Mouse (Mus musculus) limb, embryonic 12.5 days (tissue): ENCODE data around the gene Slc7a6. TPM values are rescaled to one million over a fixed set of nuclear protein-coding genes. Genes with fewer than 3 reads are reported as not detected.

Experiments used
- ATAC-seq: fragments of 200-750 bp; cut with Nextera tagmentation; 2 replicates; pipeline ENCODE4 v1.8.0; 2017; ENCODE audit warnings: low read depth, moderate TSS enrichment; ENCODE audit not compliant: insufficient number of reproducible peaks, insufficient read depth, low FRiP score, low TSS enrichment
- H3K27ac ChIP-seq: fragments of 300-500 bp; sonication (generic); 2 replicates; pipeline ENCODE4 v1.5.1; 2016; ENCODE audit warnings: mild to moderate bottlenecking, moderate library complexity
- H3K27me3 ChIP-seq: fragments of 300-500 bp; sonication (generic); 2 replicates; pipeline ENCODE4 v1.6.1; 2016; ENCODE audit warnings: mild to moderate bottlenecking, moderate library complexity
- H3K36me3 ChIP-seq: fragments of 300-500 bp; sonication (generic); 2 replicates; pipeline ENCODE4 v1.6.1; 2016; ENCODE audit warnings: mild to moderate bottlenecking, moderate library complexity
- H3K4me1 ChIP-seq: fragments of 300-500 bp; sonication (generic); replicated peaks from 2 replicates; pipeline ENCODE4 v1.6.1; 2016
- H3K4me2 ChIP-seq: fragments of 300-500 bp; sonication (generic); 2 replicates; pipeline ENCODE4 v1.6.1; 2016; ENCODE audit warnings: mild to moderate bottlenecking, moderate library complexity
- H3K4me3 ChIP-seq: fragments of 300-500 bp; sonication (generic); replicated peaks from 2 replicates; pipeline ENCODE4 v1.5.1; 2016; ENCODE audit warnings: mild to moderate bottlenecking
- H3K9ac ChIP-seq: fragments of 300-500 bp; sonication (generic); replicated peaks from 2 replicates; pipeline ENCODE4 v1.6.1; 2016; ENCODE audit warnings: mild to moderate bottlenecking, moderate library complexity
- H3K9me3 ChIP-seq: fragments of 300-500 bp; sonication (generic); 2 replicates; pipeline ENCODE4 v1.6.1; 2016; ENCODE audit warnings: mild to moderate bottlenecking, moderate library complexity
- WGBS: fragments of 180-500 bp; shearing (Covaris S2); methylation state at CpG from one replicate; pipeline ENCODE4 v1.1.7; 2016; 5-methylcytosine and 5-hydroxymethylcytosine counted together
- polyA plus RNA-seq: library from polyadenylated mRNA; unstranded; fragments of >200 nt; fragmentation: Nextera tagmentation; extraction: Ambion mirVana; gene quantifications from 2 replicates; pipeline ENCODE4 v1.2.1, GENCODE M21; 2016

Gene Slc7a6
- 64.5 and 70.8 TPM in 2 replicates for polyA plus RNA-seq

GRCm38 (mm10) chr8:106168356-106169016 is at the start of gene Slc7a6:
TSS of gene Slc7a6 (plus strand) at chr8:106168857.
- peak within 1 kb of the TSS; percentile 85 for H3K9ac ChIP-seq
- H3K4me3 ChIP-seq, result peak within 1 kb of the TSS; percentile 86
- H3K27ac ChIP-seq, result peak within 1 kb of the TSS; percentile 90
- H3K4me2 ChIP-seq, result peak within 1 kb of the TSS; percentile 91
- ATAC-seq, result peak; percentile 71
- H3K27me3 ChIP-seq, result no peaks in the 10 kb centered on the region
- WGBS, result under 1% methylated on average over 59 of the region's 59 CpGs
- peaks cover 16% of the 10 kb centered on the region for H3K36me3 ChIP-seq
- no peaks in the 10 kb centered on the region for H3K9me3 ChIP-seq
- H3K4me1 ChIP-seq, result peaks cover 13% of the 10 kb centered on the region

GRCm38 (mm10) chr8:106123443-106123842 is 45.2 kb upstream of the Slc7a6 start:
- Histone ChIP-seq H3K36me3 (peaks cover 60% of the 10 kb centered on the region), H3K9me3 (no peaks in the 10 kb centered on the region), H3K4me3 (no peak overlapping the region), H3K4me1 (no peaks in the 10 kb centered on the region), H3K9ac (no peak overlapping the region), H3K27me3 (no peaks in the 10 kb centered on the region), H3K4me2 (no peak overlapping the region), H3K27ac (no peak overlapping the region)
- no peak for ATAC-seq
- 92% methylated on average over 3 of the region's 3 CpGs for WGBS

GRCm38 (mm10) chr8:106126055-106126454 is 42.6 kb upstream of the Slc7a6 start:
- 100% methylated on average over 1 of the region's 1 CpGs for WGBS
- ATAC-seq, result no peak

GRCm38 (mm10) chr8:106127054-106127453 is 41.6 kb upstream of the Slc7a6 start:
- Histone ChIP-seq H3K36me3 (peaks cover 73% of the 10 kb centered on the region), H3K4me2 (no peak overlapping the region), H3K27ac (no peak overlapping the region), H3K4me3 (no peak overlapping the region), H3K4me1 (no peaks in the 10 kb centered on the region), H3K9ac (no peak overlapping the region), H3K9me3 (no peaks in the 10 kb centered on the region), H3K27me3 (peaks cover 3% of the 10 kb centered on the region)
- 74% methylated on average over 3 of the region's 3 CpGs for WGBS
- ATAC-seq, result no peak

More at GRCm38 (mm10) chr8:106126055-106126454, 42.6 kb upstream of the Slc7a6 start:
- H3K4me1 ChIP-seq, result no peaks in the 10 kb centered on the region
- H3K36me3 ChIP-seq, result peaks cover 68% of the 10 kb centered on the region
- no peak overlapping the region for H3K4me2 ChIP-seq
- H3K9ac ChIP-seq, result no peak overlapping the region
- no peaks in the 10 kb centered on the region for H3K9me3 ChIP-seq
- H3K4me3 ChIP-seq, result no peak overlapping the region
- no peak overlapping the region for H3K27ac ChIP-seq
- no peaks in the 10 kb centered on the region for H3K27me3 ChIP-seq

- peaks cover 82% of the 10 kb centered on the region for H3K36me3 ChIP-seq
- H3K9me3 ChIP-seq, result no peaks in the 10 kb centered on the region
- WGBS, result 87% methylated on average over 10 of the region's 10 CpGs
- H3K4me3 ChIP-seq, result no peak overlapping the region
- H3K9ac ChIP-seq, result no peak overlapping the region
- no peak overlapping the region for H3K27ac ChIP-seq
- no peak for ATAC-seq
- no peaks in the 10 kb centered on the region for H3K4me1 ChIP-seq
- no peak overlapping the region for H3K4me2 ChIP-seq
- peaks cover 12% of the 10 kb centered on the region for H3K27me3 ChIP-seq
Measured at GRCm38 (mm10) chr8:106127882-106128410, 40.7 kb upstream of the Slc7a6 start.

GRCm38 (mm10) chr8:106129232-106129930 is 39.3 kb upstream of the Slc7a6 start:
- Histone ChIP-seq H3K4me3 (no peak overlapping the region), H3K4me2 (no peak overlapping the region), H3K27me3 (peaks cover 26% of the 10 kb centered on the region), H3K4me1 (peaks cover under 1% of the 10 kb centered on the region; the same call in 1 of the 2 replicates), H3K9me3 (no peaks in the 10 kb centered on the region), H3K27ac (no peak overlapping the region), H3K9ac (no peak overlapping the region), H3K36me3 (peaks cover 80% of the 10 kb centered on the region)
- no peak for ATAC-seq

GRCm38 (mm10) chr8:106129997-106130396 is 38.7 kb upstream of the Slc7a6 start:
- no peak for ATAC-seq
- H3K27ac ChIP-seq, result no peak overlapping the region
- peaks cover 76% of the 10 kb centered on the region for H3K36me3 ChIP-seq
- no peak overlapping the region for H3K9ac ChIP-seq
- H3K4me3 ChIP-seq, result no peak overlapping the region
- H3K27me3 ChIP-seq, result peaks cover 32% of the 10 kb centered on the region
- H3K9me3 ChIP-seq, result no peaks in the 10 kb centered on the region
- no peak overlapping the region for H3K4me2 ChIP-seq
- 82% methylated on average over 2 of the region's 2 CpGs for WGBS
- H3K4me1 ChIP-seq, result peaks cover 6% of the 10 kb centered on the region

- Histone ChIP-seq H3K4me1 (peaks cover 12% of the 10 kb centered on the region), H3K9me3 (no peaks in the 10 kb centered on the region), H3K27me3 (peaks cover 37% of the 10 kb centered on the region), H3K4me3 (no peak overlapping the region), H3K9ac (no peak overlapping the region), H3K36me3 (peaks cover 75% of the 10 kb centered on the region), H3K4me2 (no peak overlapping the region), H3K27ac (no peak overlapping the region)
- WGBS, result 80% methylated on average over 2 of the region's 2 CpGs
- no peak for ATAC-seq
Measured at GRCm38 (mm10) chr8:106130505-106130904, 38.2 kb upstream of the Slc7a6 start.

- peaks cover 16% of the 10 kb centered on the region for H3K4me1 ChIP-seq
- no peak overlapping the region for H3K27ac ChIP-seq
- WGBS, result 87% methylated on average over 4 of the region's 4 CpGs
- peaks cover 42% of the 10 kb centered on the region for H3K27me3 ChIP-seq
- H3K9me3 ChIP-seq, result no peaks in the 10 kb centered on the region
- no peak overlapping the region for H3K4me2 ChIP-seq
- no peak overlapping the region for H3K9ac ChIP-seq
- no peak overlapping the region for H3K4me3 ChIP-seq
- peaks cover 73% of the 10 kb centered on the region for H3K36me3 ChIP-seq
- ATAC-seq, result no peak
Measured at GRCm38 (mm10) chr8:106131021-106131420, 37.6 kb upstream of the Slc7a6 start.

- Histone ChIP-seq H3K4me2 (no peak overlapping the region), H3K9ac (no peak overlapping the region), H3K4me3 (no peak overlapping the region), H3K27ac (no peak overlapping the region), H3K9me3 (no peaks in the 10 kb centered on the region), H3K27me3 (peaks cover 49% of the 10 kb centered on the region), H3K36me3 (peaks cover 68% of the 10 kb centered on the region), H3K4me1 (peaks cover 22% of the 10 kb centered on the region)
- 93% methylated on average over 7 of the region's 7 CpGs for WGBS
- no peak for ATAC-seq
Measured at GRCm38 (mm10) chr8:106131488-106132222, 37.0 kb upstream of the Slc7a6 start.

GRCm38 (mm10) chr8:106132356-106132755 is 36.3 kb upstream of the Slc7a6 start:
- WGBS, result 91% methylated on average over 11 of the region's 11 CpGs
- H3K27me3 ChIP-seq, result peaks cover 56% of the 10 kb centered on the region
- ATAC-seq, result no peak
- no peak overlapping the region for H3K4me3 ChIP-seq
- peaks cover 29% of the 10 kb centered on the region for H3K4me1 ChIP-seq
- no peak overlapping the region for H3K4me2 ChIP-seq
- H3K27ac ChIP-seq, result no peak overlapping the region
- no peaks in the 10 kb centered on the region for H3K9me3 ChIP-seq
- no peak overlapping the region for H3K9ac ChIP-seq
- H3K36me3 ChIP-seq, result peaks cover 61% of the 10 kb centered on the region
